Mouse (Mus musculus) MEL (cell line): Measurements from ENCODE around the gene Myo18b. TPM values are rescaled to one million over a fixed set of nuclear protein-coding genes. Genes with fewer than 3 reads are reported as not detected.

Source experiments
- DNase-seq: peaks from one replicate; pipeline ENCODE4 v3.0.0; 2011; ENCODE audit warnings: low read depth, low spot score
- H3K27ac ChIP-seq: 2 replicates; pipeline ENCODE4 v1.5.1; 2012; ENCODE audit warnings: low read depth, mild to moderate bottlenecking, control low read depth, low read length, moderate library complexity; ENCODE audit not compliant: control insufficient read depth
- H3K27me3 ChIP-seq, 2 experiments: fragments of 150-350 bp in 1 of 2; sonication (generic) in 1 of 2; 2 replicates each; pipeline ENCODE4 v1.6.1; 2012; ENCODE audit warnings: low read length in 2 of 2, mild to moderate bottlenecking in 2 of 2, improper control_type of control experiment in 1 of 2, moderate library complexity in 1 of 2; ENCODE audit not compliant: insufficient read depth in 2 of 2, control insufficient read depth in 1 of 2
- H3K36me3 ChIP-seq, 2 experiments: 2 replicates each; pipeline ENCODE4 v1.6.1; 2012 to 2014; ENCODE audit warnings: low read length in 2 of 2, improper control_type of control experiment in 1 of 2, inconsistent platforms in 1 of 2, mild to moderate bottlenecking in 1 of 2; ENCODE audit not compliant: insufficient read depth in 2 of 2, control insufficient read depth in 1 of 2
- H3K4me1 ChIP-seq, 2 experiments: fragments of 150-350 bp in 1 of 2; sonication (generic) in 1 of 2; 2 replicates each; pipeline ENCODE4 v1.6.1; 2012; ENCODE audit warnings: low read length in 2 of 2, improper control_type of control experiment in 1 of 2, mild to moderate bottlenecking in 1 of 2; ENCODE audit not compliant: insufficient read depth in 2 of 2, control insufficient read depth in 1 of 2
- H3K4me3 ChIP-seq, 2 experiments: fragments of 150-350 bp in 1 of 2; sonication (generic) in 1 of 2; 2 replicates each; pipeline ENCODE4 v1.5.1; 2012; ENCODE audit warnings: low read depth in 2 of 2, low read length in 2 of 2, mild to moderate bottlenecking in 2 of 2, moderate library complexity in 2 of 2, control low read depth in 1 of 2, improper control_type of control experiment in 1 of 2; ENCODE audit not compliant: control insufficient read depth in 1 of 2, insufficient read depth in 1 of 2
- H3K79me2 ChIP-seq: 2 replicates; pipeline ENCODE4 v1.6.1; 2012; ENCODE audit warnings: mild to moderate bottlenecking, low read length, moderate library complexity; ENCODE audit not compliant: control insufficient read depth, poor library complexity, insufficient read depth
- H3K9ac ChIP-seq: 2 replicates; pipeline ENCODE4 v1.6.1; 2012; ENCODE audit warnings: low read depth, mild to moderate bottlenecking, control low read depth, low read length, moderate library complexity; ENCODE audit not compliant: control insufficient read depth, poor library complexity, severe bottlenecking
- H3K9me3 ChIP-seq: fragments of 150-350 bp; sonication (generic); replicated peaks from 2 replicates; pipeline ENCODE4 v1.6.1; 2012; ENCODE audit warnings: mild to moderate bottlenecking, low read length, improper control_type of control experiment, moderate library complexity; ENCODE audit not compliant: insufficient read depth
- CHD2 ChIP-seq: IDR thresholded peaks from 2 replicates; pipeline ENCODE4 v1.6.1; 2011; ENCODE audit warnings: low read length, improper control_type of control experiment
- E2F4 ChIP-seq: IDR thresholded peaks from 2 replicates; pipeline ENCODE4 v1.6.1; 2011; ENCODE audit warnings: low read depth, low read length, improper control_type of control experiment, borderline replicate concordance
- ELF1 ChIP-seq: IDR thresholded peaks from 2 replicates; pipeline ENCODE4 v1.6.1; 2014; ENCODE audit warnings: low read depth, mild to moderate bottlenecking, inconsistent platforms, low read length, improper control_type of control experiment, moderate library complexity
- ETS1 ChIP-seq: IDR thresholded peaks from 2 replicates; pipeline ENCODE4 v1.6.1; 2012; ENCODE audit warnings: low read depth, mild to moderate bottlenecking, inconsistent platforms, low read length, improper control_type of control experiment, moderate library complexity
- GATA1 ChIP-seq: IDR thresholded peaks from 2 replicates; pipeline ENCODE4 v1.6.1; 2011; ENCODE audit warnings: low read depth, low read length, improper control_type of control experiment
- HCFC1 ChIP-seq: IDR thresholded peaks from 2 replicates; pipeline ENCODE4 v1.6.1; 2012; ENCODE audit warnings: low read depth, mild to moderate bottlenecking, inconsistent platforms, low read length, improper control_type of control experiment, moderate library complexity
- JUND ChIP-seq: IDR thresholded peaks from 2 replicates; pipeline ENCODE4 v1.6.1; 2011; ENCODE audit warnings: low read depth, mild to moderate bottlenecking, improper control_type of control experiment, low read length
- KAT2A ChIP-seq: conservative IDR thresholded peaks from 2 replicates; pipeline ENCODE4 v1.6.1; 2012; ENCODE audit warnings: low read depth, low read length, improper control_type of control experiment, inconsistent platforms
- MAX ChIP-seq: IDR thresholded peaks from 2 replicates; pipeline ENCODE4 v1.6.1; 2011; ENCODE audit warnings: low read length, improper control_type of control experiment
- MEF2A ChIP-seq: IDR thresholded peaks from 2 replicates; pipeline ENCODE4 v1.6.1; 2014; ENCODE audit warnings: low read depth, mild to moderate bottlenecking, inconsistent platforms, low read length, improper control_type of control experiment; ENCODE audit not compliant: poor library complexity, insufficient replicate concordance, severe bottlenecking; ENCODE audit errors: extremely low read depth
- MYB ChIP-seq: IDR thresholded peaks from 2 replicates; pipeline ENCODE4 v1.6.1; 2011; ENCODE audit warnings: mild to moderate bottlenecking, low read depth, low read length, improper control_type of control experiment
- MYC ChIP-seq: IDR thresholded peaks from 2 replicates; pipeline ENCODE4 v1.6.1; 2011; ENCODE audit warnings: low read depth, mild to moderate bottlenecking, low read length, improper control_type of control experiment, moderate library complexity
- NELFE ChIP-seq: IDR thresholded peaks from 2 replicates; pipeline ENCODE4 v1.6.1; 2011; ENCODE audit warnings: low read depth, low read length, improper control_type of control experiment
- POLR2AphosphoS2 ChIP-seq: IDR thresholded peaks from 2 replicates; pipeline ENCODE4 v1.6.1; 2011; ENCODE audit warnings: low read length, improper control_type of control experiment
- TAL1 ChIP-seq: IDR thresholded peaks from 2 replicates; pipeline ENCODE4 v1.6.1; 2012; ENCODE audit warnings: mild to moderate bottlenecking, inconsistent platforms, low read length, moderate library complexity, mixed read lengths
- UBTF ChIP-seq: IDR thresholded peaks from 2 replicates; pipeline ENCODE4 v1.6.1; 2012; ENCODE audit warnings: low read depth, mild to moderate bottlenecking, inconsistent platforms, low read length, improper control_type of control experiment, moderate library complexity, borderline replicate concordance; ENCODE audit not compliant: insufficient read depth
- USF1 ChIP-seq: IDR thresholded peaks from 2 replicates; pipeline ENCODE4 v1.6.1; 2014; ENCODE audit warnings: low read depth, mild to moderate bottlenecking, inconsistent platforms, low read length, improper control_type of control experiment, moderate library complexity
- ZKSCAN1 ChIP-seq: IDR thresholded peaks from 2 replicates; pipeline ENCODE4 v1.6.1; 2012; ENCODE audit warnings: low read depth, mild to moderate bottlenecking, inconsistent platforms, low read length, improper control_type of control experiment, moderate library complexity
- polyA plus RNA-seq, 2 experiments: library from polyadenylated mRNA; stranded (reverse) in 1 of 2; unstranded in 1 of 2; fragments of >175 nt in 1 of 2; fragments of >200 nt in 1 of 2; gene quantifications; 2 replicates each; pipeline versions ENCODE4 v1.2.1 to v1.2.4; 2012; ENCODE audit warnings: low replicate concordance in 2 of 2, low read depth in 1 of 2; ENCODE audit not compliant: insufficient read length in 2 of 2, insufficient read depth in 1 of 2, missing spikeins in 1 of 2
- total RNA-seq: library from RNA; depleted of rRNA; stranded (reverse); fragments of 300-350 nt; gene quantifications from 2 replicates; pipeline ENCODE4 v1.2.3, GENCODE M21; 2012

The Myo18b gene
- total and polyA plus RNA-seq, 3 experiments: not detected

DNA sequence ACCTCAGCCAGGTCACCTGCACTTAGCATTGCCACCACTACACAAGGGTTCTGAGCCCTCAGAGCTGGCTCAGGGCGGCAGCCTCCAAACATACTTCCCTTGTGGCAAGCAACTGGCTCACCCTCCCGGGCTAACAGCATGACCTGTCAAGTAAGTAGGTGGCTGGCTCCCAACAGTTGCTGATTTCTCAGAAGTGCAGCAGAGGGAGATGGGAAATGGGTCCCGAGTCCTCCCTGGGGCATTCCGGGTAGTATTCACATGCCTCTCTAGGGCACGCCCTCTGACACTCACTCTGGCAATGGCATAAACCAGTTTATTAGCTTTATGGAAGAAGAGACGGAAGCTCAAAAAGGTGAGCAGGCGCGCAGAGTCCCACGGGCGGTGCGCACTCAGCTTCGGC, 44.8 kb upstream of the Myo18b start:
- no peaks in the 10 kb centered on the region for H3K36me3 ChIP-seq
- no peak overlapping the region for H3K4me3 ChIP-seq
- no peak for DNase-seq
- no peak for TF ChIP-seq ETS1
- no peak for TF ChIP-seq KAT2A
- TF ChIP-seq UBTF: no peak
- no peak for TF ChIP-seq MYC
- no peak for TF ChIP-seq E2F4
- TF ChIP-seq POLR2AphosphoS2: no peak
- TF ChIP-seq, all 39 proteins: peak for 0
- H3K27me3 ChIP-seq: no peaks in the 10 kb centered on the region
- no peak overlapping the region for H3K27ac ChIP-seq
- no peak overlapping the region for H3K9ac ChIP-seq
- H3K79me2 ChIP-seq: no peaks in the 10 kb centered on the region
- no peaks in the 10 kb centered on the region for H3K9me3 ChIP-seq
- H3K4me1 ChIP-seq: no peaks in the 10 kb centered on the region

DNA sequence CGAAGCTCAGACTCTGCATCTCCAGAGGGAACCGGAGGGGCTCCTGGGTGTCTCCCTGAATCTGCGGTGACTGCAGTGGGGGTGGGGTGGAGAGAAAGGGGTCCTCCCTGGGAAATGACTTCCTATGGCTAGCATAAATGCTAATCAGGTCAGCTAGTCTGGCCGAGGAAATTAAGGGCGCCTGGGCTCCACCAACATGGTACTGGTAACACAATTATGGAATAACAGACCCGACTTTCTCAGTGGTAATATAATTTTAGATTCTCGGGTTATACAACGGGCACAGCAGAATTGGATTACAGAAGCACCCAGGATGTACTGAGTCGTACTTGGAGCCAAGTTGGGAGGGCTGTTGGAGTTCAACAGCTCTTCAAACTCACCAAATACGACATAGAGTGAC, 40.5 kb upstream of the Myo18b start:
- H3K27ac ChIP-seq: no peak overlapping the region
- H3K27me3 ChIP-seq: no peaks in the 10 kb centered on the region
- H3K36me3 ChIP-seq: no peaks in the 10 kb centered on the region
- H3K9ac ChIP-seq: no peak overlapping the region
- no peaks in the 10 kb centered on the region for H3K9me3 ChIP-seq
- H3K4me1 ChIP-seq: no peaks in the 10 kb centered on the region
- TF ChIP-seq MEF2A (no peak), ELF1 (no peak), HCFC1 (no peak), MAX (no peak), MYB (no peak), GATA1 (no peak), NELFE (no peak), CHD2 (no peak), TAL1 (no peak), JUND (no peak), USF1 (no peak), ZKSCAN1 (no peak)
- TF ChIP-seq, all 39 proteins: peak for 0
- no peak for DNase-seq
- H3K79me2 ChIP-seq: no peaks in the 10 kb centered on the region
- H3K4me3 ChIP-seq: no peak overlapping the region
